Mouse (Mus musculus): ENCODE measurements at regions not wholly inside any gene's neighbourhood (a gene's known extent, or its start where the extent isn't known, plus 50 kb on each side); places are given as distances from the start of the nearest gene placed in this dataset.

- no peaks in the 10 kb centered on the region for H3K4me1 ChIP-seq (ENCODE audit: control insufficient read depth, insufficient read depth, insufficient read length, low read length)
- no peak overlapping the region for H3K4me3 ChIP-seq (ENCODE audit: insufficient read depth, low read depth, low read length)
- H3K27ac ChIP-seq (replicated peaks; ENCODE audit: low read depth, low read length): no peak overlapping the region
Measured at GRCm38 (mm10) chr8:89707341-89707928, 640.7 kb downstream of the Tox3 start.

GRCm38 (mm10) chr8:89685696-89686095, 641.7 kb upstream of the Sall1 start:
- Histone ChIP-seq H3K4me3 (ENCODE audit: insufficient read depth, low read depth, low read length) (no peak overlapping the region), H3K27ac (replicated peaks; ENCODE audit: low read depth, low read length) (no peak overlapping the region), H3K4me1 (ENCODE audit: control insufficient read depth, insufficient read depth, insufficient read length, low read length) (no peaks in the 10 kb centered on the region)

DNA sequence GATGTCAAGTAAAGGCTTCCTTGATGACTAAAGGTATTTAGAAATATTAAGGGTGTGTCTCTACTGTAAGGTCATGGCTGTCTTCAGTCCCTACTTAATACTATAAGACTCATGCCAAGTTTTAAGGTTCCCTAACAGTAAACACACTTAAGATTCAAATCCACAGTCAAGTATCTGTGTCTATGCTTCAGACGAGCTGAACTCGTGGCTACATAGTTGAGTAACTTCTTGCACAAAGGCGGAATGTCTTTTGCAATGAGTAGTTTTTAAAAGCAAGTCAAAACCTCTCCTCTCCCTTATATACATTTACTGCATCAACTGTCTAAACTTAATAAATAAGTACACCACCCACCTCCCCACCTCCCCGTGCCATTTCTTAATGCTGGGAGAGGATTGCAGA, 637.0 kb upstream of the Sall1 start:
- Histone ChIP-seq H3K27ac (replicated peaks; ENCODE audit: low read depth, low read length) (no peak overlapping the region), H3K4me3 (ENCODE audit: insufficient read depth, low read depth, low read length) (no peak overlapping the region), H3K4me1 (ENCODE audit: control insufficient read depth, insufficient read depth, insufficient read length, low read length) (no peaks in the 10 kb centered on the region)

DNA sequence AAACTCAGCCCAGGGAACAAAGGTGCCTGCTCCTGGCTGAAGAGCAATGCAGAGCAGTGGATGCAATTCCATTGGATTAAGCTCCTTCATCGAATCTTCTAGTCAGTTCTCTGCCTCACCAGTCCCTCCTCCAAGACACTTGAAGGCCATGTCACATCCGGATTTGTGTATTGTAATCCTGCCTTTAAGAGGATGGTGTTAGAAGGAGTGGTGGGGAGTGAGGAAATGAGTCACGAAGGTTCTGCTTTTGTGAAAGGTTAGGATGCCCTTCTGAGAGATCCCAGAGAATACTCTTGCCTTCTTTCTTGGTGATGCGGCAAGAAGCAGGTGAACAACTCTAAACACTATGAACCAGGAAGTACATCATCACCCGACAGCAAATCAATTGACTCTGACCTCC, 636.4 kb upstream of the Sall1 start:
- H3K27ac ChIP-seq (replicated peaks; ENCODE audit: low read depth, low read length): no peak overlapping the region
- H3K4me1 ChIP-seq (ENCODE audit: control insufficient read depth, insufficient read depth, insufficient read length, low read length): no peaks in the 10 kb centered on the region
- no peak overlapping the region for H3K4me3 ChIP-seq (ENCODE audit: insufficient read depth, low read depth, low read length)

DNA sequence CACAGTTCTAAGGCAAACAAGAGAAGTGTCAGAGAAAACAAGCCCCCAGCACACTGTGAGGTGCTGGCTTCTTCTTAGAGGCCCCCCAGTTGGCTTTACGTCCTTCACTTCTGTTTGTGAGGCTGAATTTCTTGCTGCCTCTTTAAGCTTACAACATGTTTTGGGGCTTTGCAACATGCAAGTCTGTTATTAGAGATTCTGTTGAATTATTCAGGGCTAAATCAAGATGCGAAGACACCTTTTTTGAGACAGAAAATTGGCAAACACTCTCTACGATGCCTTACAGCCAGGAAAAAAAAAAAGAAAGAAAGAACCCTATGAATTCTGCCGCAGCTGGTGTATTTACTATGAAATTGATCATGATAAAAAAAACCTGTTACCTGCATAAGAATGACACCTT, 635.6 kb upstream of the Sall1 start:
- Histone ChIP-seq H3K4me1 (ENCODE audit: control insufficient read depth, insufficient read depth, insufficient read length, low read length) (no peaks in the 10 kb centered on the region), H3K27ac (replicated peaks; ENCODE audit: low read depth, low read length) (no peak overlapping the region), H3K4me3 (ENCODE audit: insufficient read depth, low read depth, low read length) (no peak overlapping the region)

DNA sequence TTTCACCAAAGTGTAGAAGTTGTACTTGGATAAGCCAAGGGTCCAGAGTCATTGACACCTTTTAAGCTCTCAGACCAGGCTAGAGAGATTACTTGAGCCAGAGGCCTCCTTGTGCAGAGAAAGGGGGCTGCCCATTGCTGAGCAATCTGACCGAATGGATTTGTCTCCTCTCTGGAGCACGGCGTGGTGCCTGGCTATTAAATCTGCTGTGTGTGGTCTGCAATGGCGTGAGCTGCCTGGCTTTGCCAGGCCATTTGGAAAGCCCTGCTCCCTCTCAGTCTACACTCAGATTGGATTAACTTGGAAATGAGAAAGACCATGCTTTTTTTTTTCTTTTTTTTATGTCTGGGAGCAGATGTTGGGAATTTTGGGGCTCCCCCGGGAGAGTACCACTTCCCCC, 633.3 kb upstream of the Sall1 start:
- Histone ChIP-seq H3K4me3 (ENCODE audit: insufficient read depth, low read depth, low read length) (no peak overlapping the region), H3K4me1 (ENCODE audit: control insufficient read depth, insufficient read depth, insufficient read length, low read length) (no peaks in the 10 kb centered on the region), H3K27ac (replicated peaks; ENCODE audit: low read depth, low read length) (no peak overlapping the region)

DNA sequence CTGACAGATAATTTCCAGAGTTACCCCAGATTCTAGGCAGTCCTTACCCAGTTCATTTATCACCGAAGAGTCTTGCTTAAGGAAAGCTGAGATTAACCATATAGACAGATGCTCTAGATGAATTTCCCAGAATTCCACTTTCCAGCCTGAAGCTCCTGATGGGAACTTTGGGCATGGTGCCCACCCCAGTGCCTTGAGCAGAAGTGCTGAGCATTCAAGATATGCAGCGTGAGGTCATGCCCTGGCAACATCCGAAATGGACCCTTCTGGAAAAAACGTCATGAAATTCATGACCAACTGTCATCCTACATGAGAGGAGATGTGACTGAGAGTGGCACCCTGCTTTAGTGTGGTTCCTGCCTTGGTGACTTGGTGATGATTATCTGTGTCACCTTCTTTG, 629.9 kb upstream of the Sall1 start:
- Histone ChIP-seq H3K27ac (replicated peaks; ENCODE audit: low read depth, low read length) (no peak overlapping the region), H3K4me1 (ENCODE audit: control insufficient read depth, insufficient read depth, insufficient read length, low read length) (no peaks in the 10 kb centered on the region), H3K4me3 (ENCODE audit: insufficient read depth, low read depth, low read length) (no peak overlapping the region)

GRCm38 (mm10) chr8:89672631-89673030, 628.7 kb upstream of the Sall1 start:
- Histone ChIP-seq H3K27ac (replicated peaks; ENCODE audit: low read depth, low read length) (no peak overlapping the region), H3K4me1 (ENCODE audit: control insufficient read depth, insufficient read depth, insufficient read length, low read length) (no peaks in the 10 kb centered on the region), H3K4me3 (ENCODE audit: insufficient read depth, low read depth, low read length) (no peak overlapping the region)

- Histone ChIP-seq H3K27ac (replicated peaks; ENCODE audit: low read depth, low read length) (no peak overlapping the region), H3K4me3 (ENCODE audit: insufficient read depth, low read depth, low read length) (no peak overlapping the region), H3K4me1 (ENCODE audit: control insufficient read depth, insufficient read depth, insufficient read length, low read length) (no peaks in the 10 kb centered on the region)
Measured at GRCm38 (mm10) chr8:89664911-89665689, 621.1 kb upstream of the Sall1 start.

- H3K27ac ChIP-seq (replicated peaks; ENCODE audit: low read depth, low read length): no peak overlapping the region
- H3K4me1 ChIP-seq (ENCODE audit: control insufficient read depth, insufficient read depth, insufficient read length, low read length): no peaks in the 10 kb centered on the region
- H3K4me3 ChIP-seq (ENCODE audit: insufficient read depth, low read depth, low read length): no peak overlapping the region
Measured at GRCm38 (mm10) chr8:89663859-89664258, 619.9 kb upstream of the Sall1 start.

DNA sequence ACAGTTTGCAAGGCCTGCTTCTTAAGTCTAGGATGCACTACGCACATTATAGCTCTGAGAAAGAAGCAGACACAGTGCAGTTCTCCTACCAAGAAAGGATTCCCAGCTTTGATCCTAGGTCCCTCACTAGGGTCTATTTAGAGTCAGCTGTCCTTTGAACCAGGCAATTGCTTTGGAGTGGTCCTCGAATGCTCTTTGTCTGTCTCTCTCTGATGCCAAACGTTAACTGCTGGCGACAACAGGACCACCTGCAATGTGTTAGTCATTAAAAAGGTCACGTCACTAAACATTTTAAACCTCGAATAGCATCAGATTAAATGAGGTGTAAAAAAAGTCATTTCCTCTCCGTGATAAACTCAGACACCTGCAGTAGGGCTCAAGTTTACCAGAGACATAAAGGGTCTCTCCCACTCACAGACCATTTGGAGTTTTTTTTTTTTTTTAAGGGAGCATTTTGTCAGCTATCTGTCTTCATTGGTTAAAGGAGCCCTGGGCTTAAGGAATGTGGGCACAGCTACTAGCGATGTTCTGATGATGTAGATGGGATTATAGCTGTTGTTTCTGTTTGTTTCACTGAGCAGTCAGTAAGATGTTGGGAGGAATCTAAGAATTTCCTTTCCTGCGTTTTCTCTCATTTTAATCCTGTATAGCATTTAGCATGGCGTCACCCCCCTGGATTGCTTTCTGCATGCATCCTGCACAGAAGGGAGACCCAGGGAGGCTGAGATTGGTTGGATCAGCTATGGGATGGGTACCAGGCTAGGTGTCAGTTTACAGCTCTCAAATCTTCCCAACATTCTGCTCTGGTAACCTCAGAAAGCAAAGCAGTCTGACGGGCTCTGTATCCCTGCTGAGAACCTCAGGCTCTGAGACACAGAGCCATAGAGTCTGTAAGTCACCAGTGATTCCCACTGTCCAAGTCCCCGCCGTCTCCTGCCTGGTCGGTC, 615.3 kb upstream of the Sall1 start:
- H3K4me1 ChIP-seq (ENCODE audit: control insufficient read depth, insufficient read depth, insufficient read length, low read length): no peaks in the 10 kb centered on the region
- no peak overlapping the region for H3K4me3 ChIP-seq (ENCODE audit: insufficient read depth, low read depth, low read length)
- H3K27ac ChIP-seq (replicated peaks; ENCODE audit: low read depth, low read length): no peak overlapping the region

DNA sequence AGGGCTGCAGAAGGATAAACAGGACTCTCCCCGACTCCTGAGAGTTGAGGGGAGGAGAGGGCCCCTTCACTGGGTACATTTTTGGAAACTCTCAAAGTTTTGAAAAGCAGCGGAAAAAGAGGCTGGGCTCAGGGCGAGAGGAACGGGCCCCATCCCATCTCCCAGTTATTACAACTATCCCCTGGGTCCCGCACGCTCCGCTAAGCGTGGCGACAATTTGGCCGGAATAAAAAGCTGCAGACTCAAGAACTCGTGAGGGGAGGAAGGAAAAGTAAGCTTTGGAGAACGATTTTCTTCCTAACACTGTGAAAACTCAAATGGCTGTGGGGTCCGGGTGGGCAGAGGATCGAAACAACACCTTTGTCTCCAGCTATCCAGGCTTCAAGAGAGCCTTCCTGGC, 611.4 kb upstream of the Sall1 start:
- no peak overlapping the region for H3K4me3 ChIP-seq (ENCODE audit: insufficient read depth, low read depth, low read length)
- no peak overlapping the region for H3K27ac ChIP-seq (replicated peaks; ENCODE audit: low read depth, low read length)

GRCm38 (mm10) chr8:89649207-89649890, 605.4 kb upstream of the Sall1 start:
- Histone ChIP-seq H3K4me3 (ENCODE audit: insufficient read depth, low read depth, low read length) (no peak overlapping the region), H3K27ac (replicated peaks; ENCODE audit: low read depth, low read length) (no peak overlapping the region), H3K4me1 (ENCODE audit: control insufficient read depth, insufficient read depth, insufficient read length, low read length) (no peaks in the 10 kb centered on the region)

More for the DNA sequence above, 611.4 kb upstream of the Sall1 start:
- H3K4me1 ChIP-seq (ENCODE audit: control insufficient read depth, insufficient read depth, insufficient read length, low read length): no peaks in the 10 kb centered on the region

DNA sequence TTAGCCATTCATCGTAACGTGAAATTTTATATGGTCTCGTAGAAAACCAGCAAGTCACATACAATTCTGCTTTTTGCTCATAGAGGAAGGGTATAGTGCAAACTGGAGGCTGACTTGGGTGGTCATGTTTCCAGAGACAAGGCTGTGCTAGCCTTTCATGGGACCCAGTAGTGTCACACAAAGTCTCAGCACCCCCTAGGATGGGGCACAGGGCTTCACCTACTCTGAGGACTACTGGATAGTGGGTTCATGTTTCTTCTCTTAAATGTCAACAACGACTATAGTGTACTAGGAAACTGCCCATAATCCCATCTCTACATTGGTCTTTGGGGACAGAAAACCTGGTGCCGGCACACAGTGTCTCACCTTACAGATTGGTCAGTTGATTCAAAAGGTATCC, 603.0 kb upstream of the Sall1 start:
- no peaks in the 10 kb centered on the region for H3K4me1 ChIP-seq (ENCODE audit: control insufficient read depth, insufficient read depth, insufficient read length, low read length)
- no peak overlapping the region for H3K27ac ChIP-seq (replicated peaks; ENCODE audit: low read depth, low read length)
- no peak overlapping the region for H3K4me3 ChIP-seq (ENCODE audit: insufficient read depth, low read depth, low read length)

DNA sequence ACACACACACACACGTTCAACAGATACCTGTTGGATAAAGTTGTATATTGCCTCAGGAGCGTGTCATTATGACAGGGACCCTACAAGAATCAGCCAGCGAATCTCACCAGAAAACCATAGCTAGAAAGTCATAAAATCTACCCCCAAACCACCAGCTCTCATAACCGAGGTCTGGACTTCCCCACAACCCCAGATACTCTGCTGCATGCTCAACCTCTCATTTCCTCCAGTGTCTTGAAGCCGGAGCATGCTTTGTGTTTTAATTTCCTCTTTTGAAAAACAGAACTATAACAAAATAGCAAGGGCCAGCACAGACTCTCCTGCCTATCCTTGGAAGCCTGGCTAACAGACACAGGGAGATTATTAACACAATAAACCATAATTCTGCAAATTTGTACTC, 597.4 kb upstream of the Sall1 start:
- Histone ChIP-seq H3K4me1 (ENCODE audit: control insufficient read depth, insufficient read depth, insufficient read length, low read length) (no peaks in the 10 kb centered on the region), H3K4me3 (ENCODE audit: insufficient read depth, low read depth, low read length) (no peak overlapping the region), H3K27ac (replicated peaks; ENCODE audit: low read depth, low read length) (no peak overlapping the region)

Data from brown adipose tissue, adult 24 weeks (tissue).